Mouse (Mus musculus) forebrain, embryonic 16.5 days (tissue): ENCODE results near the gene Trabd2b. TPM values are rescaled to one million over a fixed set of nuclear protein-coding genes. Genes with fewer than 3 reads are reported as not detected.

ENCODE experiments used
- ATAC-seq: fragments of 200-750 bp; cut with Nextera tagmentation; 2 replicates; pipeline ENCODE4 v1.8.0; 2017; ENCODE audit warnings: mild to moderate bottlenecking, moderate library complexity
- H3K27ac ChIP-seq: fragments of 300-500 bp; sonication (generic); 2 replicates; pipeline ENCODE4 v1.5.1; 2014; ENCODE audit warnings: low read length, control low read depth
- H3K27me3 ChIP-seq: fragments of 300-500 bp; sonication (generic); replicated peaks from 2 replicates; pipeline ENCODE4 v1.6.1; 2014; ENCODE audit warnings: low read length; ENCODE audit not compliant: control insufficient read depth, insufficient read depth
- H3K36me3 ChIP-seq: fragments of 300-500 bp; sonication (generic); 2 replicates; pipeline ENCODE4 v1.6.1; 2014; ENCODE audit not compliant: control insufficient read depth, insufficient read depth
- H3K4me1 ChIP-seq: fragments of 300-500 bp; sonication (generic); replicated peaks from 2 replicates; pipeline ENCODE4 v1.6.1; 2014; ENCODE audit warnings: low read length; ENCODE audit not compliant: control insufficient read depth, insufficient read depth
- H3K4me2 ChIP-seq: fragments of 300-500 bp; sonication (generic); 2 replicates; pipeline ENCODE4 v1.6.1; 2014; ENCODE audit warnings: mild to moderate bottlenecking, low read length, control low read depth
- H3K4me3 ChIP-seq: fragments of 300-500 bp; sonication (generic); replicated peaks from 2 replicates; pipeline ENCODE4 v1.5.1; 2014; ENCODE audit warnings: mild to moderate bottlenecking, low read length, control low read depth
- H3K9ac ChIP-seq: fragments of 300-500 bp; sonication (generic); replicated peaks from 2 replicates; pipeline ENCODE4 v1.6.1; 2014; ENCODE audit warnings: low read depth, low read length, control low read depth
- H3K9me3 ChIP-seq: fragments of 300-500 bp; sonication (generic); 2 replicates; pipeline ENCODE4 v1.6.1; 2016; ENCODE audit warnings: low read length; ENCODE audit not compliant: control insufficient read depth
- WGBS: fragments of 180-500 bp; shearing (Covaris S2); extraction: QIAGEN DNeasy Blood & Tissue Kit; methylation state at CpG from one replicate; pipeline ENCODE4 v1.1.7; 2014; 5-methylcytosine and 5-hydroxymethylcytosine counted together
- polyA plus RNA-seq: library from polyadenylated mRNA; unstranded; fragments of >200 nt; fragmentation: Nextera tagmentation; extraction: Ambion mirVana; gene quantifications from 2 replicates; pipeline ENCODE4 v1.2.1, GENCODE M21; 2015

Gene Trabd2b
- polyA plus RNA-seq, 1 experiment from 2014 or later, result 0.29 TPM

DNA sequence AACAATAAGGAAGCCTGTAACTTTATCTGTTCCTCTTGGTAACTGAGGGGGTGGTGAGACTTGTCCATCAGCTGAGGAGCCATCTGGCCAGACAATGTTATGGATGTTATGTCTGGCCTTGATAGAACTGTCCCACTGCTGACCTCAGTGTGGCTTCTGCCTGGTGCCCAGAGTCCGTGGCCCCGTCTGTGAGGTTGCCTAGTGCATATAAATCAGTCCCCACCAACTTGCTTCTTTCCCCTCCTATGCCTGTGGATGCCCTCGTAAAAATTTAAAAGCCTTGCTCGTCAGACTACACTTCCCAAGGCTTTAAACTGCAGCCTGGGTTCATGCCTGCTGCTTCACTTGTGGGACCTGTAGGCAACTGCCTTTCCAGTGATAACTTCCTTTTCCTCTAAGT, 85.6 kb downstream of the Trabd2b start:
- no peak overlapping the region for H3K4me2 ChIP-seq
- 81% methylated on average over 4 of the region's 4 CpGs for WGBS
- no peaks in the 10 kb centered on the region for H3K36me3 ChIP-seq
- no peaks in the 10 kb centered on the region for H3K27me3 ChIP-seq
- H3K9me3 ChIP-seq, result no peaks in the 10 kb centered on the region
- no peak for ATAC-seq
- no peak overlapping the region for H3K9ac ChIP-seq
- H3K4me3 ChIP-seq, result no peak overlapping the region
- peaks cover 3% of the 10 kb centered on the region; the same call in 1 of the 2 replicates for H3K4me1 ChIP-seq
- no peak overlapping the region for H3K27ac ChIP-seq

DNA sequence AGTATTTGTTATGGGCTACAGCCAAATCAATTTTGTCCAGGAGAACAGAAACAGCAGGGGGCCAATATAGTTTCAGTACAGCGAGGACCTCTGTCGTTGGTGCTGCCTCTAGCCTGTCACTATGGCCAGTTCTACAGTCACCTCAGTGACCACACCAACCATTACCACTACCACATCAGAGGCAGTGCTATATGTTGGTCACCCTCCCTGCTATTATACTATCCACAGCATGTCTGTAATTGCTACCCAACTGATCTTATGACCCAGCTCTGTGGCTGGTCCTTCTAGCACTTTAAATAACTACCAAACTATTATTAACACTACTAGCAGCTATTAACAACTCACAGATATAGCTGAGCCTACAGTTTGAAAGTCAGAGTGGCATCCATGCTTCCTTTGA, 87.5 kb downstream of the Trabd2b start:
- H3K27ac ChIP-seq, result no peak overlapping the region

DNA sequence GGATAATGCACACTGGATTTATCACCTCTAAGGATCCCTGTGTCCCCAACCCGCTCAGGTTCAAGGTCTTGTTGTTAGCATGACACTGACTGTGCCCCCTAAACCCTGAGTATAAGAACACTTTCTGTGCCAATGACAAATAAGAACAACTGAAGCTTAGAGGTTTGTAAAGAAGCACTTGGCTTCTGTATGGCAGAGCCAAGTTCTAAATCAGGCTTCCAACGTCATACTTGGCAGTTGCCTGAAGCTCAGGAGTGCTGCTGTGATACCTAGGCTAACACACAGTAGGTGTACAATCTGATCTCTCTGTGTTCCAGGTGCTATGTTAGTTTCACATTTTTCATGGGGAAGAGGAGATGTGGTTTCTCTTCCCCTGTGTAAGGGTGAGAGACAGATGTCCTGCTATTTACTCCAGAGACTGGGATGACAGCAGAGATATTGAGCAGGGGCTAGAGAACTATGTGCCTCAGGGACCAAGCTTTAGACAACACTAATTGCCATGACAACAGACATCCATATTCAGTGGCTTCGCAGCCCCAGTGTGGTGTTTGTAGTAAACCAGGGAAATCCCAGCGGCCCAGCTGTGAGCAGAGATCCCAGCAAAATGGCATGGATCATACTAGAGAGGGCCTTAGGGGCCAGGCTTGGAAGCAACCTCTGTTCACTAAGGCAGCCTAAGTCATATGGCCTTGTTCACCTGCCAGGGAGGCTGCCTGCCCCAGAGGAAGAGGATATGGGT, 89.3 kb downstream of the Trabd2b start:
- Histone ChIP-seq H3K9me3 (no peaks in the 10 kb centered on the region), H3K27me3 (no peaks in the 10 kb centered on the region), H3K4me3 (no peak overlapping the region), H3K4me1 (no peaks in the 10 kb centered on the region), H3K4me2 (no peak overlapping the region), H3K27ac (no peak overlapping the region), H3K36me3 (no peaks in the 10 kb centered on the region), H3K9ac (no peak overlapping the region)
- peak; percentile 50 for ATAC-seq
- 61% methylated on average over 4 of the region's 4 CpGs for WGBS

More for the DNA sequence above, 87.5 kb downstream of the Trabd2b start:
- Histone ChIP-seq H3K9ac (no peak overlapping the region), H3K27me3 (no peaks in the 10 kb centered on the region), H3K4me3 (no peak overlapping the region), H3K9me3 (no peaks in the 10 kb centered on the region), H3K36me3 (no peaks in the 10 kb centered on the region), H3K4me2 (no peak overlapping the region), H3K4me1 (no peaks in the 10 kb centered on the region)
- no peak for ATAC-seq
- WGBS, result 71% methylated on average over 2 of the region's 2 CpGs

DNA sequence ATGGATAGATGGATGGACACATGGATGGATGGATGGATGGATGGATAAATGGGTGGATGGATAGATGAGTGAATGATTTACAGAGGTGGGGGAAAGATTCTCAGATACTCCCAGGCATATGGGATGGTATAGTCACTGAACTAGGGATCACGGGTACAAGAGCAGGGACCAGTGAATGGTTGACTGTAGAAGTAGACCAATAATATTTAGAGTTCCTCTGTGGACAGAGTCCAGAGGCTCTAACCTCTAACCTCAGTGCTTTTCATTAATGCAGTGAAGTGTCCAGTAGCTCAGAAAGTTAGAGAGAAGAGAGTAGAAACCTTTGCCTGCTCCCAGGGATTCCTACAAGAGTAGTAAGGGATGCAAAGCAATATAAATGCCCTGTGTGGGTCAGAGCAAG, 93.1 kb downstream of the Trabd2b start:
- WGBS, result 90% methylated on average over 1 of the region's 1 CpGs

DNA sequence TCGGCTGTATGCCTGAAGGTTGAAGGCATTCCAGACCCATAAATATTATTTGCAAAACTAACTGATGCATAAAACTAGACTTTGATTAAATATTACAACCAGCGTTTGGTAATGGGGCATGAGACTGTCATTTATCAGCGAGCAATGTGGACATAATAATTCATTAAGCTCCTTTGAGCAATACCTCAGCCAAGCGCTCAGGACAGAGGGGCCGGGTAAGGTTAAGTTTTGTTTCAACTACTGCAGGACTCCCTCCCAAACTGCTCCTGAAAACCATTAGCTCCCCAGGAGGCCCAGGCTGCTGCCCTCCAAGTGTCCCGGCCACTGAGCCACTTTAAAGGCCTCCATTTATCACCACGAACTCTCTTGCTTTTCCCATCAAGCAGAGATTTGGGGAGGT, 93.8 kb downstream of the Trabd2b start:
- Histone ChIP-seq H3K4me2 (no peak overlapping the region), H3K4me1 (no peaks in the 10 kb centered on the region), H3K4me3 (no peak overlapping the region), H3K36me3 (no peaks in the 10 kb centered on the region), H3K9ac (no peak overlapping the region), H3K9me3 (no peaks in the 10 kb centered on the region), H3K27me3 (no peaks in the 10 kb centered on the region), H3K27ac (no peak overlapping the region)
- no peak for ATAC-seq
- 76% methylated on average over 7 of the region's 7 CpGs for WGBS

More for the DNA sequence above, 93.1 kb downstream of the Trabd2b start:
- Histone ChIP-seq H3K9me3 (no peaks in the 10 kb centered on the region), H3K9ac (no peak overlapping the region), H3K4me1 (no peaks in the 10 kb centered on the region), H3K36me3 (no peaks in the 10 kb centered on the region), H3K27me3 (no peaks in the 10 kb centered on the region), H3K4me2 (no peak overlapping the region), H3K27ac (no peak overlapping the region), H3K4me3 (no peak overlapping the region)
- no peak for ATAC-seq

DNA sequence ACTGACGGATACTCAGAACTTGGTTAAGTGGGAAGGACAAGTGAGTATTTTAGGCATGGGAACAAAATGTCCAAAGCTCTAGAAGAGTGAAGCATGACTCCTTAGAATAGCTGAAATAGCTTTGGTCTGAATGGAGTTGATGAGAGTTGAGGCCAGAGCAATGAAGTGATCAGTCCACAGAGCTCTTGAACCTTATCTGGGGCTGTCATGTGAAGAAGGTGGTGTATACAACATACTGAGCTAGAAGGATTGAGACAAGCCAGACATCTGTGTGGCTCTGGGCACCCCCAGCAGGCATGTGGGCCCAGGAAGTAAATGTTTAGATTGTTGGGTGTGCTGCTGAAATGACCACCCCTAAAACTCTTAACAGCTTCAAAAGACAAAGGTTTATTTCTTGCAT, 94.5 kb downstream of the Trabd2b start:
- no peak for ATAC-seq
- H3K9me3 ChIP-seq, result no peaks in the 10 kb centered on the region
- H3K36me3 ChIP-seq, result no peaks in the 10 kb centered on the region
- no peak overlapping the region for H3K9ac ChIP-seq
- H3K4me1 ChIP-seq, result no peaks in the 10 kb centered on the region
- H3K4me3 ChIP-seq, result no peak overlapping the region
- no peak overlapping the region for H3K27ac ChIP-seq
- H3K27me3 ChIP-seq, result no peaks in the 10 kb centered on the region
- no peak overlapping the region for H3K4me2 ChIP-seq
- WGBS, result 93% methylated on average over 1 of the region's 1 CpGs

DNA sequence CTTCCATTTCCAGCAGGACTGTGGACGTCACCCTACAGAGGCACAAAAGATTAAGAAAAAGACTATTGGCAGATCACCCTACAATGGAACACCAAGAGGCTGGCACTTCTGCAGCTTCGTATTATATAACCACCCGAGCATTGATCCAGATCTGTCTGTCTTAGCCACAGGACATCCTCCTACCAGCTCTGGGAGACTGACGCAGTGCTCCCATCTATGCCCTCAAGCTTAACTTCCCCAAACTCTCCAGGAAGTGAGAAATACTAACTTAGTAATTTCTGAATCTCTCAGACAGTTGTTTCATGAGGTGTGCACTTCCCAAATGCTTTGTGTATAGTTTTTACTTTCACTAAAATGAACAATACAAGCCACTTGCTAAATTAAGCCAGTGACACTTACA, 95.1 kb downstream of the Trabd2b start:
- no peaks in the 10 kb centered on the region for H3K36me3 ChIP-seq
- H3K9me3 ChIP-seq, result no peaks in the 10 kb centered on the region
- no peak for ATAC-seq
- H3K27ac ChIP-seq, result no peak overlapping the region
- no peak overlapping the region for H3K4me3 ChIP-seq
- H3K4me1 ChIP-seq, result no peaks in the 10 kb centered on the region
- no peaks in the 10 kb centered on the region for H3K27me3 ChIP-seq
- H3K9ac ChIP-seq, result no peak overlapping the region
- no peak overlapping the region for H3K4me2 ChIP-seq
- WGBS, result 83% methylated on average over 4 of the region's 4 CpGs

DNA sequence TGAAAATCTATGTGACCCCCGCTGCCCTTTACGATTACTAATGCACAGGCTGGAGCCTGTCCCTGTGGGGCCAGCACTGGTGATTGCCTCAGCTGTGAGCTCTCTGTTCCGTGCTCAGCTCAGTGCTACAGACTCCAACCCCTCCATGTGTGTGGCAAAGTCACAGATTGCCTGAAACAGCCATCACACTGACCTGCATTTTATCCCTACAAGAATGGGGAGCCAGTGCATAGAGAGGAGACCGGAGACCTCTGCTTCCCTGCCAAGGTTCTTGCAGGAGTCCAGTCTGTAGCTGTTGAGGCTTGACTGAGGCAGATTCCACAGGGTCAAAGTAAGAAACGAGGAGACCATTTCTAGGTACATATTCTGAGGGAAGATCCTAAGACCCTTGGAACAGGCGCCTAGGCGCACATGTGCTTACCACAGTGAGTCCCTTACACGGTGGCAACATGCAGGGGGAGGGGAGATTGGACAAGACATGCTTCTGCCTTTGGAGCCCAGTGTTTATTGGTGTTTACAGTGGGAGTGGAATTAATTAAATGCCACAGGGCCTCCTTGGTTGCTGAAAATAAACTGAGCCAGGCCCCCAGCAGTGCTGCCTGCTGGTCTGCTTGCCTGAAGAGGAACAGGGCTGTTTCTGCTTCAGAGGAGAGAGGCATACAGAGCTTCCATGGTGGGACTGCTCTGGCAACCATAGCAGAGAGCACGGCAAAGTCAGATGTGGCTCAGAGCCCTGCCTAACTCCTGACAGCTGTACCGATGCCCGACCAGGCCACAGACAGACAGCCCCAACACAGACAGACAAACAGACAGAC, 97.9 kb downstream of the Trabd2b start:
- 66% methylated on average over 11 of the region's 11 CpGs for WGBS
- Histone ChIP-seq H3K27ac (no peak overlapping the region), H3K27me3 (no peaks in the 10 kb centered on the region), H3K9ac (no peak overlapping the region), H3K4me3 (no peak overlapping the region), H3K4me2 (no peak overlapping the region), H3K9me3 (no peaks in the 10 kb centered on the region), H3K4me1 (no peaks in the 10 kb centered on the region), H3K36me3 (no peaks in the 10 kb centered on the region)
- ATAC-seq, result peak; percentile 45; the same call in 1 of the 2 replicates

DNA sequence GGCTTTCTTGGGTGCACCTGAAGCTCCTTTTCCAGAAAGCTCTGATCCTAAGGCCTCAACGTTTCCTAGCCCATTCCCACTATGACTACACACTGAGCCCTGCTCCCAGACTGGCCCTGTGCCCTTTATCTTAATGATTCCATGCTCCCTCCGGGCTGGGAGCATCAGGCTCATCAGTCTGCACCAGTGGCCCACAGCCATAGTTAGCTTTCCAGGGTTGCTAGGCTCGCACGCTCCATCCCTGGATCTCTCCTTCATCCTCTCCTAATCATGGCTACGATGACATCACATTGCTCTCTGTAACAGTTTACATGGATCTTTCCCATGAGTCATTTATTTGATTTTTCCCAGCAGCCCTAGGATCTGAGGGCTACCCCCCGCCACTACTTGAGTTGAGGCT, 103.1 kb downstream of the Trabd2b start:
- Histone ChIP-seq H3K4me3 (no peak overlapping the region), H3K4me2 (no peak overlapping the region), H3K36me3 (no peaks in the 10 kb centered on the region), H3K27ac (no peak overlapping the region), H3K4me1 (no peaks in the 10 kb centered on the region), H3K9ac (no peak overlapping the region), H3K27me3 (no peaks in the 10 kb centered on the region), H3K9me3 (no peaks in the 10 kb centered on the region)
- no peak for ATAC-seq
- 87% methylated on average over 6 of the region's 6 CpGs for WGBS
